Mouse (Mus musculus): Measurements from ENCODE around the gene Fan1. TPM values are rescaled to one million over a fixed set of nuclear protein-coding genes. Genes with fewer than 3 reads are reported as not detected.
A peak's percentile ranks its signal among the peaks of the same experiment; 100 is the strongest.

Gene Fan1
- polyA plus RNA-seq, 1 experiment from 2014 or later = 5.4 TPM

DNA sequence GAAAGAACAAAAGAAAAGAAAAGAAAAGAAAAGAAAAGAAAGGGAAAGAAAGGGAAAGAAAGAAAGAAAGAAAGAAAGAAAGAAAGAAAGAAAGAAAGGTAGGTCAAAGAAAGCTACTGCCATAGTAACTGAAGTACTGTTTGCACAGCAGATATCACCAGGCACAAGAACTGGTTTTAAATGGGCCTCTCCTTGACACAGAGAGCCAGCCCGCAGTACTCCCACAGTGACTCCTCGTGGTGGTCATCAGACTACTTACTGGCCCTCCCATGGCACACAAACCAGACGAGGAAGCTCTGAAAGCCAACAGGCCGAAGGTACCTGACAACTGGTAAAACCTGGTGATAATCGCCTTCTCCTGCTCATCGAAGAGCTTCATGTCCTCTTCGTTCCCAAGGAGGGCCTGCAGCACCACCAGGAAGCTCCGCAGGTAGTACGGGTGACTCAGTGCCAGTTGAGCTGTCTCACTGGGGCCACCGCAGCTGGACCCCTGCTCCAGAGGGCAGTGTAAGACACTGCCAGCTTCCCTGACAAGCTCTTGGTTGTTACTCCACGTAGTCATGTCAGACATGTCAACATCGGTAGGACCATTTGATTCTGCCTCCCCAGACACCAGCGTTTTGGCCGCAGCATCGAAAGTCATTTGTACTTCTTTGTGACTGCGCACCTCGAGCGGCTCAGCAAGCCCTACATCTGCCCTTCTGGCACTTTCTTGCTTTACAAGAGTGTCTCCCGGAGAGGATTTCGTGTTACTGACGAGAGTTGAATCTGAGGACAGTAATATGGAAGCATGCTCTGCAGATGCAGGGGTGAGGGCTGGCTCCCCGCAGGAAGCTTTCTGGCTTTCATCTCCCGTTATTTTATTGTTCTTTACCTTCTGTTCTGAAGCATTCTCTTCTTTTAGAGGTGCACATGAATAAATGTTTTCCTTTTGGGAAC lies 1.7 kb downstream of the Fan1 start:
- H3K9ac ChIP-seq (ENCODE audit: low read length) = no peak overlapping the region
- peaks cover 9% of the 10 kb centered on the region for H3K36me3 ChIP-seq (ENCODE audit: control insufficient read depth, insufficient read depth, low read length)
- H3K9me3 ChIP-seq (ENCODE audit: control insufficient read depth, low read length) = no peaks in the 10 kb centered on the region
- H3K4me1 ChIP-seq (replicated peaks; ENCODE audit: control insufficient read depth, insufficient read depth, low read length) = no peaks in the 10 kb centered on the region; the same call in 1 of the 2 replicates
- H3K4me2 ChIP-seq (ENCODE audit: low read depth, low read length) = no peak overlapping the region
- 85% methylated on average over 23 of the region's 23 CpGs for WGBS
- no peak overlapping the region for H3K27ac ChIP-seq (ENCODE audit: low read length)
- H3K4me3 ChIP-seq (ENCODE audit: low read length) = no peak overlapping the region
- H3K27me3 ChIP-seq (ENCODE audit: control insufficient read depth, insufficient read depth, low read depth, low read length) = no peaks in the 10 kb centered on the region
- ATAC-seq (ENCODE audit: low read depth) = no peak

DNA sequence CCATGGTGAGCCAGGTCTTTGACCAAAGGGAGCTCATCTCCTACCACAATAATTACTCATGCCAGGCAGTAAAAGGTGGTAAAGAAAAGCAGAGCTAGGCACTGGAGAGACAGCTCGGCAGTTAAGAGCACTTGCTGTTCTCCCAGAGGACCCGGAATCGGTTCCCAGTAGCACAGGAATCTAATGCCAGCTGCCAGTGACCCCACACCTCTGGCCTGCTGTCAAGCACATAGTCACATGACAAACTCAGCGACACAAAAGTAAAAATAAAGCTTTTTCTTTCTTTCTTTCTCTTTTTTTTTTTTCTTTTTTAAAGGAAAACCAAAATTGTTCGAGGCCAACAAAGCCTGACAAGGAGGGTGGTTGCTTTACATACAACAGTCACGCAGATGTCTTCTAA lies 4.1 kb downstream of the Fan1 start:
- Histone ChIP-seq H3K9me3 (ENCODE audit: control insufficient read depth, low read length) (no peaks in the 10 kb centered on the region), H3K4me2 (ENCODE audit: low read depth, low read length) (no peak overlapping the region), H3K9ac (ENCODE audit: low read length) (no peak overlapping the region), H3K36me3 (ENCODE audit: control insufficient read depth, insufficient read depth, low read length) (no peaks in the 10 kb centered on the region), H3K27ac (ENCODE audit: low read length) (no peak overlapping the region), H3K4me3 (ENCODE audit: low read length) (no peak overlapping the region), H3K27me3 (ENCODE audit: control insufficient read depth, insufficient read depth, low read depth, low read length) (no peaks in the 10 kb centered on the region), H3K4me1 (replicated peaks; ENCODE audit: control insufficient read depth, insufficient read depth, low read length) (no peaks in the 10 kb centered on the region; the same call in 1 of the 2 replicates)
- no peak for ATAC-seq (ENCODE audit: low read depth)
- WGBS = 84% methylated on average over 6 of the region's 6 CpGs

DNA sequence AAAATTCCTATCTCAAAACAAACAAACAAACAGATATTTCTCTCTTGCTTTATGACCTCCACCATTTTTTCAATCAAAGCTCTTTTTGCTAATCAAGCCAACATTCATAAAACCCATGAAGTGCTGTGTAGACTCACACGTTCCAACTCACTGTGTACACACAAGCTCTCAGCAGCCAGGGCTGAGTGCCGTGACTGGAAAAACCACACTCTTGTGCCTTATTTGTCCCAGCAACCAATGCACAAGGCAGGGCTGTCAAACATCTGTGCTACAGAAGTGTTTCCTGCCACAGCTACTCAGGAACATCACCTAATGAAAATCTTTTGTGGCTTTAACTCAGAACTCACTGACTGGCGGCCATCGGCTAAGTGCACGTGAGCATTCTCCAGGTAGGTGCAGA lies 8.0 kb downstream of the Fan1 start:
- ATAC-seq (ENCODE audit: low read depth) = 0 out of 2 replicates have a peak, but pooled peaks have one; percentile 38
- H3K36me3 ChIP-seq (ENCODE audit: control insufficient read depth, insufficient read depth, low read length) = peaks cover 15% of the 10 kb centered on the region

DNA sequence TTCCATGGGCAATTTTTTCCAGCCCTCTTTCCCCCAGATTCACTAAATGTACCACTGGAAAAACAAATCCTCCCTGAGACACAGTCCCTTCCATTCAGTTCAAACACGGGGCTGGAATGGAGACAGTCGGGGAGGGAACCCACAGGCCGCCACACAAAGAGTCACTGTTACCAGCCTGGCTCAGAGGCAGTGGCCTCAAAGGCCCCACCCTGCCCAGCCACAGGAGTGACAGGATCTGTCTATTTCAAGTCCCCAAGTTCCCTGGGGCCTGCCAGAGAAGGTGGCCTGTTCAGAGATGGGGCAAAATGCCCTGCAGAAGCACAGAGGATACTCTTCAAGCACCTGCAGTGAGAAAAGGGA lies 13.3 kb downstream of the Fan1 start:
- peaks cover 21% of the 10 kb centered on the region for H3K36me3 ChIP-seq (ENCODE audit: control insufficient read depth, insufficient read depth, low read length)
- 60% methylated on average over 3 of the region's 3 CpGs for WGBS
- 0 out of 2 replicates have a peak, but pooled peaks have one; percentile 34 for ATAC-seq (ENCODE audit: low read depth)

More for the DNA sequence above, 8.0 kb downstream of the Fan1 start:
- no peaks in the 10 kb centered on the region for H3K9me3 ChIP-seq (ENCODE audit: control insufficient read depth, low read length)
- H3K9ac ChIP-seq (ENCODE audit: low read length) = no peak overlapping the region
- WGBS = 66% methylated on average over 5 of the region's 5 CpGs
- no peaks in the 10 kb centered on the region for H3K4me1 ChIP-seq (replicated peaks; ENCODE audit: control insufficient read depth, insufficient read depth, low read length)
- H3K4me2 ChIP-seq (ENCODE audit: low read depth, low read length) = no peak overlapping the region
- no peaks in the 10 kb centered on the region for H3K27me3 ChIP-seq (ENCODE audit: control insufficient read depth, insufficient read depth, low read depth, low read length)
- no peak overlapping the region for H3K4me3 ChIP-seq (ENCODE audit: low read length)
- H3K27ac ChIP-seq (ENCODE audit: low read length) = no peak overlapping the region

DNA sequence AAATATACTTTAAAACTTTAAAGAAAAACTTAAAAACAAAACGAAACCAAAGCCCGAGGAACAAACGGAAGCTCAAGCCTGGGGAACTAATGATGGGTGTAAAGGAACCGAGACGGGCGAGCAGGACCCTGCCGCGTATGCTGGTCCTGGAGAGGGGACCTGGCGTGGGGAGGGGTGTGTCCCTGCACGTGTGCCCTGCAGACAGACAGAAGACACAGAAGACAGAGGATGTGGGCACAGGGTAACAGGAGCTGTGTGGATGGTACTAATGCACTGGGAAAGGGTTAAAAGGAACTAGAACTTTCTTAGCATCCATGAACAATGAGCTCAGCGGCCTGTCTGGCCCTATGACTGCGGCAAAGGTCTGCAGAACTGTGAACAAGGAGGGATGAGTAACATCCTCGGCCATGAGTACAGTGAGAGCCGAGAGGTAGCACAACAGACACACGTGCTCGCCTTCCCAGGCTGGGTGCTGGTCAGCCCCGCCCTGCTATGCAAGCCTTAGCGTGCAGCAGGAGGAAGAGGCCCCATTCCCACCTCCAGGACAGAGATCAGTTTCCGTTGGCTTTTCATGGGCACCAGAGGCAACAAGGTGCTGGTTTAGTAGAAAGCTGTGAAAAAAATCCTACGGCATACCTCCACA lies 13.8 kb downstream of the Fan1 start:
- no peaks in the 10 kb centered on the region; the same call in 1 of the 2 replicates for H3K4me1 ChIP-seq (replicated peaks; ENCODE audit: control insufficient read depth, insufficient read depth, low read length)
- no peak for ATAC-seq (ENCODE audit: low read depth)
- no peak overlapping the region for H3K4me3 ChIP-seq (ENCODE audit: low read length)
- peaks cover 21% of the 10 kb centered on the region for H3K36me3 ChIP-seq (ENCODE audit: control insufficient read depth, insufficient read depth, low read length)
- H3K27me3 ChIP-seq (ENCODE audit: control insufficient read depth, insufficient read depth, low read depth, low read length) = no peaks in the 10 kb centered on the region
- H3K4me2 ChIP-seq (ENCODE audit: low read depth, low read length) = no peak overlapping the region
- no peak overlapping the region for H3K27ac ChIP-seq (ENCODE audit: low read length)
- H3K9me3 ChIP-seq (ENCODE audit: control insufficient read depth, low read length) = no peaks in the 10 kb centered on the region
- WGBS = 79% methylated on average over 20 of the region's 20 CpGs
- H3K9ac ChIP-seq (ENCODE audit: low read length) = no peak overlapping the region

More for the DNA sequence above, 13.3 kb downstream of the Fan1 start:
- H3K9ac ChIP-seq (ENCODE audit: low read length) = no peak overlapping the region
- H3K4me3 ChIP-seq (ENCODE audit: low read length) = no peak overlapping the region
- no peaks in the 10 kb centered on the region for H3K9me3 ChIP-seq (ENCODE audit: control insufficient read depth, low read length)
- no peak overlapping the region for H3K27ac ChIP-seq (ENCODE audit: low read length)
- no peaks in the 10 kb centered on the region; the same call in 1 of the 2 replicates for H3K4me1 ChIP-seq (replicated peaks; ENCODE audit: control insufficient read depth, insufficient read depth, low read length)
- no peak overlapping the region for H3K4me2 ChIP-seq (ENCODE audit: low read depth, low read length)
- no peaks in the 10 kb centered on the region for H3K27me3 ChIP-seq (ENCODE audit: control insufficient read depth, insufficient read depth, low read depth, low read length)

DNA sequence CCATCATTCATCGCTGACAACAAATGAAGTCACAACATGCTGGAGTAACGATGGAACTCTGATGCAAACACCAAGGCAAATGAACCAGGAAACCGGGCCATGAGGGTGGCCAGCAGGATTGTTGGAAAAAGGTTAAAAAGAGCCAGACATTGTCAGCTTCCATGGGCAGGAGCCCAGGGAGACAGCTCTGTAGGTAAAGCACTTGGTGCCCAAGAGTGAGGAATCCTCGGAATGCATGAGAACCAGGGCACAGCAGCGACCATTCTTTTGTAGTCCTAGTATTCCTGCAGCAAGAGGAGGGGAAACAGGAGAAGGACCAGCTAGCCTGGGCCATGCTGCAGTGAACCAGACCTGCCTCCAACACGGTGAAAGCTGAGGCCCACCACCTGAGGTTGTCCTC lies 15.2 kb downstream of the Fan1 start:
- no peak overlapping the region for H3K9ac ChIP-seq (ENCODE audit: low read length)
- no peaks in the 10 kb centered on the region for H3K9me3 ChIP-seq (ENCODE audit: control insufficient read depth, low read length)
- ATAC-seq (ENCODE audit: low read depth) = no peak
- H3K27me3 ChIP-seq (ENCODE audit: control insufficient read depth, insufficient read depth, low read depth, low read length) = no peaks in the 10 kb centered on the region
- peaks cover 14% of the 10 kb centered on the region for H3K36me3 ChIP-seq (ENCODE audit: control insufficient read depth, insufficient read depth, low read length)
- whole genome bisulfite sequencing = 69% methylated on average over 6 of the region's 6 CpGs
- H3K4me2 ChIP-seq (ENCODE audit: low read depth, low read length) = no peak overlapping the region
- no peak overlapping the region for H3K27ac ChIP-seq (ENCODE audit: low read length)
- no peak overlapping the region for H3K4me3 ChIP-seq (ENCODE audit: low read length)
- no peaks in the 10 kb centered on the region; the same call in 1 of the 2 replicates for H3K4me1 ChIP-seq (replicated peaks; ENCODE audit: control insufficient read depth, insufficient read depth, low read length)

DNA sequence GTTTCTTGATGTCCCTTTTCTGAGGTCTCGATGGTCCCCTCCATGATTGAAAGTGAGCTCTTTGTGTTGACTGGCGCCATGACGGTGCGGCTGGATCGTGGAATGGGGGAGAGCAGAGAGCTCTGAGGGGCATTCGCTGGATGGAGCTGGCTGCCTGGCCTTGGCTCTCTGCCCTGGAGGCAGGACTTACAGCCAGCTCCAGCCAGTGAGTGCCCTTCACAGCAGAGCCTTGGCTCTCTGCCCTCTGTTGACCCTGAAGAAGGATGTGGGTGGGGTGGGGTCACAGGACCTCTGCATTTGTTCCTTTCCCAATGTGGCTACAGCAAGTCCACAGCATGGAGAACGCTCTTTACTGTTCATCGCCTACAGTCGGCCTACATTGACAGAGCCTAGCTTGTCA lies 16.5 kb downstream of the Fan1 start:
- Histone ChIP-seq H3K4me2 (ENCODE audit: low read depth, low read length) (no peak overlapping the region), H3K36me3 (ENCODE audit: control insufficient read depth, insufficient read depth, low read length) (peaks cover 21% of the 10 kb centered on the region), H3K9me3 (ENCODE audit: control insufficient read depth, low read length) (no peaks in the 10 kb centered on the region), H3K4me1 (replicated peaks; ENCODE audit: control insufficient read depth, insufficient read depth, low read length) (no peaks in the 10 kb centered on the region; the same call in 1 of the 2 replicates), H3K4me3 (ENCODE audit: low read length) (no peak overlapping the region), H3K27ac (ENCODE audit: low read length) (no peak overlapping the region), H3K9ac (ENCODE audit: low read length) (no peak overlapping the region), H3K27me3 (ENCODE audit: control insufficient read depth, insufficient read depth, low read depth, low read length) (no peaks in the 10 kb centered on the region)
- ATAC-seq (ENCODE audit: low read depth) = peak; percentile 60
- 77% methylated on average over 9 of the region's 9 CpGs for WGBS

DNA sequence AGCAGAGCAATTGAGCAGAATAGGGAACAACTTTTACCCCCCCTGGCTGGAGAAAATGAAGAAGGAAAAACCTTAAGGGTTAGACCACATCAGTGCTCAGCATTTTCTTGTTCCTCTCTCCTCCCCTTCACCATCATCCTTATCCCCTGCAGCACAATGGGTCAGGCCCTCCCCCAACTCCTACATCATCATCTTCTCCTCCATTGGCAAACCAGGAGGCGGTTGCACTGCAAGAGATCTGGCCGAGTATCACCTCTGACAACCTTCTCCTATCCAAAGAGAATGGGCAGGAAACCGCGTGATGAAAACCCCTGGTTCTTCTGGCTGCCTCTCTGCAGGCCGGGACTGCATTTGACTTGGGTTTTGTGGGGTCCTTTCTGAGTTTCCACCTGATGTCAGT lies 17.2 kb downstream of the Fan1 start:
- WGBS = 81% methylated on average over 5 of the region's 5 CpGs
- Histone ChIP-seq H3K27me3 (ENCODE audit: control insufficient read depth, insufficient read depth, low read depth, low read length) (no peaks in the 10 kb centered on the region), H3K4me1 (replicated peaks; ENCODE audit: control insufficient read depth, insufficient read depth, low read length) (no peaks in the 10 kb centered on the region; the same call in 1 of the 2 replicates), H3K4me3 (ENCODE audit: low read length) (no peak overlapping the region), H3K4me2 (ENCODE audit: low read depth, low read length) (no peak overlapping the region), H3K9ac (ENCODE audit: low read length) (no peak overlapping the region), H3K9me3 (ENCODE audit: control insufficient read depth, low read length) (no peaks in the 10 kb centered on the region), H3K27ac (ENCODE audit: low read length) (no peak overlapping the region), H3K36me3 (ENCODE audit: control insufficient read depth, insufficient read depth, low read length) (peaks cover 19% of the 10 kb centered on the region)
- ATAC-seq (ENCODE audit: low read depth) = no peak

DNA sequence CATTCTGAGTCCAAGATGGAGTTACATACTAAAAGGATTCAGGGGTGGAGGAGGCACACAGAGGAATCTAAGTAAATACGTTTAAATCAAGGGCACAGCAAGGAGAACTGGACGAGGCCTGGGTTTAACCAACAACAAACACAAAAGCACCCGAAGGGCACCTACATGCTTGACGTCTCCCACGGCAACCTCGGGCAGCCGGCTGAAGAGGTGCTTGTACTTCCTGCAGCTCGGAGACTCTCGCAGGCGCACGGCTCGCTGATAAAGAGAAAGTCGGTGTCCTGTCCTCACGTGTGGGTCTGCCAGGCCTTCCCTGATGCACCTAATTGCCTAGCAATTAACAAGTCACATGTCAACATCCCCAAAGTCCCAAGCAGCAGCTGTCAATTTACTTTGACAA lies 19.7 kb downstream of the Fan1 start:
- WGBS = 49% methylated on average over 14 of the region's 14 CpGs
- Histone ChIP-seq H3K4me1 (replicated peaks; ENCODE audit: control insufficient read depth, insufficient read depth, low read length) (no peaks in the 10 kb centered on the region; the same call in 1 of the 2 replicates), H3K4me2 (ENCODE audit: low read depth, low read length) (no peak overlapping the region), H3K9me3 (ENCODE audit: control insufficient read depth, low read length) (no peaks in the 10 kb centered on the region), H3K27ac (ENCODE audit: low read length) (no peak overlapping the region), H3K4me3 (ENCODE audit: low read length) (no peak overlapping the region), H3K9ac (ENCODE audit: low read length) (no peak overlapping the region), H3K27me3 (ENCODE audit: control insufficient read depth, insufficient read depth, low read depth, low read length) (no peaks in the 10 kb centered on the region), H3K36me3 (ENCODE audit: control insufficient read depth, insufficient read depth, low read length) (peaks cover 17% of the 10 kb centered on the region)
- ATAC-seq (ENCODE audit: low read depth) = no peak
